Mouse (Mus musculus) midbrain, embryonic 14.5 days (tissue): ENCODE results near the gene Tha1. TPM values are rescaled to one million over a fixed set of nuclear protein-coding genes. Genes with fewer than 3 reads are reported as not detected.

Source experiments
- ATAC-seq: fragments of 200-750 bp; cut with Nextera tagmentation; 2 replicates; pipeline ENCODE4 v1.8.0; 2017; ENCODE audit warnings: moderate number of reproducible peaks, moderate library complexity; ENCODE audit not compliant: low FRiP score, low TSS enrichment
- DNase-seq: peaks from one replicate; pipeline ENCODE4 v3.0.0-alpha.2; 2015
- H3K27ac ChIP-seq: fragments of 300-500 bp; sonication (generic); replicated peaks from 2 replicates; pipeline ENCODE4 v1.5.1; 2014; ENCODE audit warnings: mild to moderate bottlenecking, low read depth, low read length, moderate library complexity
- H3K27me3 ChIP-seq: fragments of 300-500 bp; sonication (generic); 2 replicates; pipeline ENCODE4 v1.6.1; 2014; ENCODE audit warnings: low read length, control low read depth, mixed read lengths; ENCODE audit not compliant: control insufficient read depth, insufficient read depth
- H3K36me3 ChIP-seq: fragments of 300-500 bp; sonication (generic); 2 replicates; pipeline ENCODE4 v1.6.1; 2014; ENCODE audit warnings: low read length, control low read depth; ENCODE audit not compliant: control insufficient read depth, insufficient read depth
- H3K4me1 ChIP-seq: fragments of 300-500 bp; sonication (generic); 2 replicates; pipeline ENCODE4 v1.6.1; 2014; ENCODE audit warnings: mild to moderate bottlenecking, antibody characterized with exemption, low read length, control low read depth; ENCODE audit not compliant: control insufficient read depth, insufficient read depth
- H3K4me2 ChIP-seq: fragments of 300-500 bp; sonication (generic); 2 replicates; pipeline ENCODE4 v1.6.1; 2014; ENCODE audit warnings: mild to moderate bottlenecking, low read length, moderate library complexity
- H3K4me3 ChIP-seq: fragments of 300-500 bp; sonication (generic); replicated peaks from 2 replicates; pipeline ENCODE4 v1.5.1; 2014; ENCODE audit warnings: low read depth, low read length
- H3K9ac ChIP-seq: fragments of 300-500 bp; sonication (generic); replicated peaks from 2 replicates; pipeline ENCODE4 v1.6.1; 2014; ENCODE audit warnings: mild to moderate bottlenecking, low read length, moderate library complexity
- H3K9me3 ChIP-seq: fragments of 300-500 bp; sonication (generic); 2 replicates; pipeline ENCODE4 v1.6.1; 2016; ENCODE audit warnings: low read length, control low read depth, mixed read lengths; ENCODE audit not compliant: control insufficient read depth
- WGBS: fragments of 180-500 bp; shearing (Covaris S2); extraction: QIAGEN DNeasy Blood & Tissue Kit; methylation state at CpG from one replicate; pipeline ENCODE4 v1.1.7; 2014; 5-methylcytosine and 5-hydroxymethylcytosine counted together
- polyA plus RNA-seq: library from polyadenylated mRNA; unstranded; fragments of >200 nt; fragmentation: Nextera tagmentation; extraction: Ambion mirVana; gene quantifications from 2 replicates; pipeline ENCODE4 v1.2.1, GENCODE M21; 2014

The Tha1 gene
- polyA plus RNA-seq, 1 experiment from 2014 or later, result 2.3 TPM

DNA sequence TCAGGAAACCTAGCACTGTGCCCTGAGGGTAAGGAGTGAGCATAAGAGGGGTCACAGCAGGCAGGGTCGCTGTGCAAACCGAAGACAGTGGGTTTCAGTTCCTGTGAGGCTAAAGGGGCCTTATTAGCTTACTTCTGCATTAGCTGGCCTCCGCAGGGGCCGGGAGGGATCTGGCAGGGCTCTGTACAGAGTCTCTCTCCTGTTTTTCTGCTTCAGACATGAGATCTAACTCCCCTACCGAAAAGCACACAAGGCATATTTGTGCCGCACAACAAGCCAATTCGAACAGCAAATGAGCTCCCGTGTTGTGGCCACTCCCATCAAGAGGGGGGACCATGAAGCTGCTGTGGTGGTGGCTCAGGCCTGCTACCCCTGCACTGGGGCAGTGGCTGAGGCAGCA, 5.6 kb upstream of the Tha1 start:
- H3K9ac ChIP-seq, result 0 out of 2 replicates have a peak overlapping the region, but pooled peaks have one; percentile 6
- ATAC-seq, result 0 out of 2 replicates have a peak, but pooled peaks have one; percentile 4
- 23% methylated on average over 8 of the region's 8 CpGs for WGBS

DNA sequence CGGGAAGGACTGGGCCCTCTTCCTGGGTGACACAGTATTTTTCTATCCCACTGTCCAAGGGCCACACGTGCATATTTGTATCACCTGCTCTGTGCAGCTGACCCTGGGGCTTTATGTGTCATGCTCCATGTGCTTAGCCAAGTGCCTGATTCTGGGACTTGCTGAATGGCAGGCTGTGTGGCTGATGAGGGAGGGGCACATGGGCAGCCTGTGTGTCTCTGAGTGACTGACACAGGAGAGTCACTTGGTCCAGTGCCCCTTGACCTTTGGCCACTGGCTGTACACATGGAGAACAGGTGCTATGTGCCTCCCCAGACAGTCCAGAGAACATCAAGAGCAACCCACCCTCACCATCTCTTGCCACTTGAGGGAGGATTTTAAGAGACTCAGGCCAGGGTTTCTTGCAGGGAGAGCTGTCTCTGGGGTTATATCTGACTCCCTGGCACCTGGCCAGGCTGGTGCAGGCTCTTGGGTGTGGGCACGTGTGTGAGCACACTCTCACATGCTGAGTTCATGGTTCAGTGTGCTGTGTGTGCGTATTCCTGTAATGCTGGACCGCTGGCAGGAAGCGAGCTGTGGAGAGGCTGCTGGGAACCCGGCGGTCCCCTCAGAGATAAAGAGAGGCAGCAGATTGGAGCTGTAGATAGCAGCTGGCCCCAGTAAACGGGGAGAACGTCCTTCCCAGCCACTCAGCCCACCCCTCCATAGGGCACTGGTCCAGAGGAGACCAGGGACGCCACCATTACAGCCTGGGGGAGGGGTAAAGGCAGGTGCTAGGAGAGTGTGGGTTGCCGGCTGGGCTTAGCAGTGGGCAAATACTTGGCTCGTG, 4.8 kb upstream of the Tha1 start:
- Histone ChIP-seq H3K27ac (peak overlapping the region; percentile 49; the same call in 1 of the 2 replicates), H3K4me2 (peak overlapping the region; percentile 22; the same call in 1 of the 2 replicates), H3K27me3 (no peaks in the 10 kb centered on the region), H3K4me1 (peaks cover 20% of the 10 kb centered on the region), H3K9ac (no peak overlapping the region; the same call in 1 of the 2 replicates), H3K36me3 (no peaks in the 10 kb centered on the region), H3K4me3 (no peak overlapping the region), H3K9me3 (no peaks in the 10 kb centered on the region)
- DNase-seq (peak; percentile 64), ATAC-seq (peak; percentile 60; the same call in 1 of the 2 replicates)
- WGBS, result 34% methylated on average over 13 of the region's 13 CpGs

More for the DNA sequence above, 5.6 kb upstream of the Tha1 start:
- peaks cover 16% of the 10 kb centered on the region for H3K4me1 ChIP-seq
- no peaks in the 10 kb centered on the region for H3K27me3 ChIP-seq
- peak overlapping the region; percentile 49; the same call in 1 of the 2 replicates for H3K27ac ChIP-seq
- no peak for DNase-seq
- peak overlapping the region; percentile 22; the same call in 1 of the 2 replicates for H3K4me2 ChIP-seq
- no peaks in the 10 kb centered on the region for H3K36me3 ChIP-seq
- no peak overlapping the region for H3K4me3 ChIP-seq
- no peaks in the 10 kb centered on the region for H3K9me3 ChIP-seq

DNA sequence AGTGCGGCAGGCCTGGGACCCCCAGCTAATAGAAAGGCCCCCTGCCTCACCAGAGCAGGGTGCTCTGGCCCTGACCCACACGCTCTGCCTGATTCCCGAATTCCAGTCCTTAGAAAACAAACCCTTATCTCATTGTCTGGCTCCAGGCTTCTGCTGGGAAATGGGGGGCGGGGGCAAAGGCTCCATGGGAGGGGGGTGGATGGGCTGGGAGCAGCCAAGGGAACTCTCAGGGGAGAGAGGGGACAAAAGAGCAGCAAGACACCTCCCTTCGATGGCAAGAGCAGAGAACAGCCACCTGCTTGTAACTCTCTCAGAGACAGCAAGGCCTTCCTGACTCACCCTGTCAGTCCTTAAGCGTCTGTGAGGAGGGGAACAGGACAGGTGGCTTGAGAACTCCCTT, 2.4 kb upstream of the Tha1 start:
- Histone ChIP-seq H3K27me3 (no peaks in the 10 kb centered on the region), H3K9me3 (no peaks in the 10 kb centered on the region), H3K9ac (no peak overlapping the region), H3K27ac (no peak overlapping the region), H3K4me3 (no peak overlapping the region), H3K4me2 (no peak overlapping the region), H3K4me1 (peaks cover 23% of the 10 kb centered on the region), H3K36me3 (no peaks in the 10 kb centered on the region)
- ATAC-seq (no peak), DNase-seq (no peak)
- WGBS, result 16% methylated on average over 6 of the region's 6 CpGs

GRCm38 (mm10) chr11:117874419-117874818, 1.1 kb upstream of the Tha1 start:
- no peaks in the 10 kb centered on the region for H3K9me3 ChIP-seq
- no peak overlapping the region for H3K4me2 ChIP-seq
- no peak overlapping the region for H3K4me3 ChIP-seq
- 60% methylated on average over 4 of the region's 4 CpGs for WGBS
- ATAC-seq (no peak), DNase-seq (no peak)
- no peaks in the 10 kb centered on the region for H3K27me3 ChIP-seq
- peaks cover 23% of the 10 kb centered on the region for H3K4me1 ChIP-seq
- H3K9ac ChIP-seq, result no peak overlapping the region
- no peak overlapping the region for H3K27ac ChIP-seq
- H3K36me3 ChIP-seq, result no peaks in the 10 kb centered on the region

- 64% methylated on average over 12 of the region's 12 CpGs for WGBS
- Histone ChIP-seq H3K9me3 (no peaks in the 10 kb centered on the region), H3K4me2 (peak overlapping the region; percentile 97; the same call in 1 of the 2 replicates), H3K36me3 (no peaks in the 10 kb centered on the region), H3K4me1 (peaks cover 10% of the 10 kb centered on the region), H3K27ac (no peak overlapping the region), H3K9ac (no peak overlapping the region), H3K27me3 (no peaks in the 10 kb centered on the region), H3K4me3 (no peak overlapping the region; the same call in 1 of the 2 replicates)
- ATAC-seq (no peak), DNase-seq (no peak)
Measured at GRCm38 (mm10) chr11:117871911-117872584, 1.2 kb downstream of the Tha1 start.

DNA sequence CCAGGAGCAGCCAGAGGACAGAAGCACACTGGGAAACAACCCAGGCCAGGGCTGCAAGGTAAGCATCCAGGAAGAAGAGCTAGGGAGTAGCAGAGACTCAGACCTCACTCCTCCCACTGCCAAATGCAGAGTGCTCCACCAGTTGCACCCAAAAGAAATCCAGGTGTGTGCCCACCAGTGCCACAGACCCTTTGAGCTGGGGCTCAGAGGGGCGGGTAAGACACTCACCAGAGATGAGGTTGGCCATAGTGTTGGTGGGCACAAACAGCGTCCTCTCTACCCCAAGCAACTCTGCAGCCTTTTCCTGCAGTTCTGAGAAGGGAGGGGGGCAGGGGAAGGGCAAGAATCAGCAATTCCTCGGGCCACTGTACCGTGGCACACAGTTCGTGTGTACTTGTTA, 1.9 kb downstream of the Tha1 start:
- Histone ChIP-seq H3K27ac (no peak overlapping the region), H3K4me1 (peaks cover 12% of the 10 kb centered on the region), H3K27me3 (no peaks in the 10 kb centered on the region), H3K4me2 (no peak overlapping the region), H3K9ac (no peak overlapping the region), H3K9me3 (no peaks in the 10 kb centered on the region), H3K36me3 (no peaks in the 10 kb centered on the region), H3K4me3 (no peak overlapping the region)
- 65% methylated on average over 5 of the region's 5 CpGs for WGBS
- ATAC-seq (no peak), DNase-seq (no peak)

- 0 out of 2 replicates have a peak overlapping the region, but pooled peaks have one; percentile 17 for H3K4me2 ChIP-seq
- no peak overlapping the region for H3K27ac ChIP-seq
- H3K4me1 ChIP-seq, result peaks cover 17% of the 10 kb centered on the region
- WGBS, result 33% methylated on average over 12 of the region's 12 CpGs
- no peaks in the 10 kb centered on the region for H3K36me3 ChIP-seq
- ATAC-seq (no peak; the same call in 1 of the 2 replicates), DNase-seq (peak; percentile 94)
- no peaks in the 10 kb centered on the region for H3K27me3 ChIP-seq
- peak overlapping the region; percentile 39; the same call in 1 of the 2 replicates for H3K9ac ChIP-seq
- no peaks in the 10 kb centered on the region for H3K9me3 ChIP-seq
- no peak overlapping the region for H3K4me3 ChIP-seq
Measured at GRCm38 (mm10) chr11:117870688-117871365, 2.5 kb downstream of the Tha1 start.

DNA sequence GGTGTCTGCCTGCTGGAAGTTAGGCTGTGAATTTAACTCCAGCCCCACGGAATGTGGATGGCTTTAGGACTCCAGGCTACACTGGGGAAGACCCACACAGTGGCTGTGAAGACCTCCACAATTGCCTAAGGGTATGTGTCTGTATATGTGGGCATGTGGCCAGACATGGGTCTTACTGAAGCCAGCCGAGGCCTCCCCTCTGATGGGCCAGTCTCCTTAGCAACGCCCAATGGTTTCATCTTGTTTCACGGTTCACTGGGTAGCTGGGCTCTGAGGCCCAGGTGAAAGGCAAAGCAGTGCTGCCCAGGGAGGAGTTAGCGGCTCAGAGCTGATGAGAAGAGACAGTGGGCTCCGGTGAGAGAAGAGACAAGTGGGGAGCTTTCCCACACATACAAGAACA, 7.3 kb downstream of the Tha1 start:
- Histone ChIP-seq H3K4me1 (peaks cover 14% of the 10 kb centered on the region), H3K9me3 (no peaks in the 10 kb centered on the region), H3K27me3 (peaks cover 4% of the 10 kb centered on the region; the same call in 1 of the 2 replicates), H3K4me2 (no peak overlapping the region), H3K36me3 (no peaks in the 10 kb centered on the region), H3K9ac (0 out of 2 replicates have a peak overlapping the region, but pooled peaks have one; percentile 20), H3K4me3 (no peak overlapping the region), H3K27ac (peak overlapping the region; percentile 71)
- no peak; the same call in 1 of the 2 replicates for ATAC-seq
- 9% methylated on average over 6 of the region's 6 CpGs for WGBS
- peak; percentile 75 for DNase-seq
